Mouse (Mus musculus): ENCODE measurements around the gene Nfatc2. TPM values are rescaled to one million over a fixed set of nuclear protein-coding genes. Genes with fewer than 3 reads are reported as not detected.
A peak's percentile ranks its signal among the peaks of the same experiment; 100 is the strongest.

Nfatc2 gene
- polyA plus RNA-seq, 1 experiment from 2014 or later, result 1.8 TPM

DNA sequence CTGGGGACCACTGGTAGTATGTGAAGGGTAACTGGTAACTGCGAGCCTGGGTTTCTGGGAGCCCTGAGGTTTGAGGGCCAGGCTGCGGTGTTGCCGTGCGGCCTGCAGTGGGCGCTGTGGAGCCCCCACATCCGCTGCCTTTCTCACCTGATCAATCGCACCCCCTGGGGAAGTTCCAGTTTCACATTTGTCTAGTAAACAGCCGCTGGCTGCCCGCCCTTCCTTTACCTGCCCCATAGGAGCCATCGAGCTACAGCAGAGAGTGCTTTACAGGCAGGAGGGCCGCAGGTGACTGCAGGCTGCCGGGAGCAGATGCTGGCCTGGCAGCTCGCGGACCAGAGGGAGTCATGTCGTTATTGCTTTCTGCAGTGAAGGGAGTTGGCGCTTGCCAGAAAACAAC is 128.6 kb downstream of the Nfatc2 start:
- Histone ChIP-seq H3K27ac (no peak overlapping the region), H3K4me2 (peak overlapping the region; percentile 44), H3K4me1 (no peaks in the 10 kb centered on the region), H3K9ac (peak overlapping the region; percentile 8), H3K36me3 (no peaks in the 10 kb centered on the region), H3K27me3 (peaks cover 48% of the 10 kb centered on the region), H3K9me3 (no peaks in the 10 kb centered on the region), H3K4me3 (peak overlapping the region; percentile 29)
- no peak for ATAC-seq (ENCODE audit: borderline replicate concordance, extremely low read depth, low FRiP score, low TSS enrichment)
- WGBS, result 5% methylated on average over 16 of the region's 16 CpGs

DNA sequence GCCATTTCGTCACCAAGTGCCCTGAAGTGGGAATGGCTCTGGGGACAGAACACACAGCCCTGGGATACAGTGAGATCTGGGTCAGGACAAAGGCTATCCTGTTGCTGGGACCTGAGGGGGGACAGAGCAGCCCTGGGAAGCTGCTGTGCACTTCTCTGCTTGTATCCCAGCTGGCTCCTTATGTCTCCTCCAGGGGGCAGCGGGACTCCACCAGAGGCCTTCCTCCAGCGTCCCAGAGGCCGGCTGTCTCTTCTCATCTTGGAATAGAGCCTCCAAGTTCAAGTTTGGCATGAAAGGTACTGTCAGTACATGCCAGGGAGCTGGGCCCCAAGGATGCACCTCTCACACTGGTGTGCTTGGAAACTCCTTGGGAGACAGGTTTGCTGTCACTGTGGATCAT is 132.4 kb downstream of the Nfatc2 start:
- Histone ChIP-seq H3K27me3 (peaks cover 26% of the 10 kb centered on the region), H3K4me1 (no peaks in the 10 kb centered on the region), H3K27ac (no peak overlapping the region), H3K4me3 (no peak overlapping the region), H3K4me2 (no peak overlapping the region), H3K36me3 (no peaks in the 10 kb centered on the region), H3K9ac (no peak overlapping the region), H3K9me3 (no peaks in the 10 kb centered on the region)
- 4% methylated on average over 4 of the region's 4 CpGs for WGBS
- no peak; the same call in 1 of the 2 replicates for ATAC-seq (ENCODE audit: borderline replicate concordance, extremely low read depth, low FRiP score, low TSS enrichment)

DNA sequence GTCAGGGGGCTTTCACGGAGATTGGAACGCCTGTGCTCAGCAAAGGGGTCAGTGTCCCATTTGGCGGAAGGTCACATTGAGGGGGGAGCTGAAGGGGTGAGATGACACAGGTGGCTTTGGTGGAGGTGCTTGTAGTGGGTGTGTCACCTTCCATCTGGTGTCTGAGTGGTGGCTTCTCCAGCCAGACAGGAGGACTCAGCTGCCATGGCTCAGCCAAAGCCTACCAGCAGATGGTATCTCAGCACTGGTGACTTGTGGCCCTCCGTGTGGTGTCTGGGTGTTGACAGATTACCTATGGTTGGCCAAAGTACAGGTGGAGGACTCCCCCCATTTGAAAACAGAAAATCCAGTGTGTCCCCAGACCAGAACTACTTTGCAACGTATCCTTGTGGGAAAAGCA is 134.3 kb downstream of the Nfatc2 start:
- ATAC-seq (ENCODE audit: borderline replicate concordance, extremely low read depth, low FRiP score, low TSS enrichment), result no peak
- H3K27me3 ChIP-seq, result peaks cover 13% of the 10 kb centered on the region
- H3K4me1 ChIP-seq, result no peaks in the 10 kb centered on the region

DNA sequence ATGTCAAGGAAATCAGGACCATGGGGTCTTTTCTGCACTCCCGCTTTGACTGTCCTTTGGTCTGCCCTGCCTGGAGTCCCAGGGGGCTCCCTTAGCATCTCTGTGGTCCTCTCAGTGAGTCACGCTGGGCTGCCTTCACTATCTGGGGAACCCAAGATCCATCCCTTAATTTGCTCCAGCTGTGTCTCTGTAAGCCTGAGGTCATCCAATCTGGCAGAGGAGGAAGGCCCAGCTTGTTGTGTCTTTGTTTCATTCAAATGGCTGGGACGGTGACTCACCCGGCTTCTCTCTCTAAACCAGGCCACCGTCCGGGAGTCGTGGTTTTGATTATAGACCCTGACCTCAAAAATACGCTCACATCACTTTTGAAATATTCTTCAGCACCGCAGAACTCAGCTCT is 135.4 kb downstream of the Nfatc2 start:
- H3K4me3 ChIP-seq, result no peak overlapping the region
- no peaks in the 10 kb centered on the region for H3K4me1 ChIP-seq
- peaks cover 6% of the 10 kb centered on the region; the same call in 1 of the 2 replicates for H3K27me3 ChIP-seq
- ATAC-seq (ENCODE audit: borderline replicate concordance, extremely low read depth, low FRiP score, low TSS enrichment), result no peak
- H3K9ac ChIP-seq, result no peak overlapping the region
- WGBS, result 66% methylated on average over 9 of the region's 9 CpGs
- H3K9me3 ChIP-seq, result no peaks in the 10 kb centered on the region
- no peaks in the 10 kb centered on the region for H3K36me3 ChIP-seq
- no peak overlapping the region for H3K4me2 ChIP-seq
- H3K27ac ChIP-seq, result no peak overlapping the region

More for the DNA sequence above, 134.3 kb downstream of the Nfatc2 start:
- no peak overlapping the region for H3K27ac ChIP-seq
- H3K4me3 ChIP-seq, result no peak overlapping the region
- H3K9ac ChIP-seq, result no peak overlapping the region
- no peaks in the 10 kb centered on the region for H3K9me3 ChIP-seq
- WGBS, result 74% methylated on average over 5 of the region's 5 CpGs
- H3K4me2 ChIP-seq, result no peak overlapping the region
- no peaks in the 10 kb centered on the region for H3K36me3 ChIP-seq

DNA sequence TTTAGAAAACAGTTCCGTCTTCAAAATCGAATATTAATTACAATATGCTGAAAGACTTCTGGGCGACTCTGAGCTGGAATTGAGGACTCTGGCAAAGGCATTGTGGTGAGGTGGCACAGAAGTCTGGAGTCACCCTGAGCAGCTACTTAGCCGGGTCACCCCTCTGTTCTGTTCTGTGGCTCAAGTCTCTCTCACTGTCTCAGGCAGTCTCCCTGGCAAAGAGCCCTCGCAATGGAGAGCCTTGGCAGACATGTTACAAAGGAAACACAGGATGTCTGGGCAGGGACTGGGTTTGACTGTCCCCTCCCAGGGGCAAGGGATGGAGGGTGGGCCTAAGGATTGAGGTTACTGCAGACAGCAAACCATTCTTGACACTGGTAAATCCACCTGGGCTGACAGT is 135.8 kb downstream of the Nfatc2 start:
- no peak for ATAC-seq (ENCODE audit: borderline replicate concordance, extremely low read depth, low FRiP score, low TSS enrichment)
- H3K9me3 ChIP-seq, result no peaks in the 10 kb centered on the region
- H3K9ac ChIP-seq, result no peak overlapping the region
- peaks cover 6% of the 10 kb centered on the region; the same call in 1 of the 2 replicates for H3K27me3 ChIP-seq
- no peak overlapping the region for H3K4me3 ChIP-seq
- no peak overlapping the region for H3K4me2 ChIP-seq
- H3K4me1 ChIP-seq, result no peaks in the 10 kb centered on the region
- 69% methylated on average over 5 of the region's 5 CpGs for WGBS
- H3K36me3 ChIP-seq, result no peaks in the 10 kb centered on the region
- no peak overlapping the region for H3K27ac ChIP-seq

DNA sequence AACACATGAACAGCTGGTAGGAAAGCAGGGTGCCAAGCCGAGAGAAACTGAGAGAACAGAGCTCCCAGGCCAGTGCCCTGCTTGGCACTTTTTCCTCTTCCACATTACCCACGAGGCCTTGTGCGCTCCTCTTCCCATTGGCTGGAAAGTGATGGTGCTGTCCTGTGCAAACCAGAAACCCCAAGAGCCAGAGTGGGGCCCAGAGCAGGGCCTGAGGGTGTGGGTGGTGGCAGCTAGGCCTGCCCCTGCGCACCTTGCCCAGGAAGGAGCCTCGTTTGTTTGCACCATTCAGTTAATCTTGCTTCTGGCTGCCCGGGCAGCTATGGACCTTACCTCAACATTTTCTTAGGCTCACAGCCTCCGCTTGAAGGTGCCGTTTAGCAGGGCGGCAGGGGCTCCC is 139.6 kb downstream of the Nfatc2 start:
- WGBS, result 69% methylated on average over 9 of the region's 9 CpGs
- H3K9ac ChIP-seq, result no peak overlapping the region
- no peak overlapping the region for H3K4me2 ChIP-seq
- H3K4me1 ChIP-seq, result no peaks in the 10 kb centered on the region
- H3K4me3 ChIP-seq, result no peak overlapping the region
- no peak overlapping the region for H3K27ac ChIP-seq
- ATAC-seq (ENCODE audit: borderline replicate concordance, extremely low read depth, low FRiP score, low TSS enrichment), result no peak
- H3K36me3 ChIP-seq, result no peaks in the 10 kb centered on the region
- H3K9me3 ChIP-seq, result no peaks in the 10 kb centered on the region
- no peaks in the 10 kb centered on the region for H3K27me3 ChIP-seq

DNA sequence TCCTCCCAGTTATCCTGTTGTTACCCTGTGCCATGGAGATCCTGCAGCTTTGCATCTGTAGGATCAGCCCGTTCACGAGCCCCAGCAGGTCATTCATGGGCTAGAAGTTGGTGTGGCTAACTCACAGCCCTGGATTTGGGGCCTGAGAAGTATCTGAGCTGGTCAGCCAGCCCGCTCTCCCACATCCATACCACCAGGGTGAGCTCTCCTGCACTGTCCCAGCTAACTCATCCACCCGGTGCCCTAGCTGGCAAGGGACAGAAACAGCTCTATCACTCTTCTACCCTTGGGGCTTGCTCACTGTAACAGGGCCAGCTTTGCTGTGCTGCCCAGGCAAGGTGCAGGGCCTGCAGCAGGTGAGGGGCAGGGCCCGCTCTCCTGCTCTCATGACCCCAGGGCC is 141.8 kb downstream of the Nfatc2 start:
- H3K9me3 ChIP-seq, result no peaks in the 10 kb centered on the region
- no peak overlapping the region for H3K9ac ChIP-seq
- no peaks in the 10 kb centered on the region for H3K27me3 ChIP-seq
- H3K36me3 ChIP-seq, result no peaks in the 10 kb centered on the region
- 66% methylated on average over 5 of the region's 5 CpGs for WGBS
- no peak overlapping the region for H3K4me3 ChIP-seq
- ATAC-seq (ENCODE audit: borderline replicate concordance, extremely low read depth, low FRiP score, low TSS enrichment), result no peak
- H3K27ac ChIP-seq, result no peak overlapping the region
- no peaks in the 10 kb centered on the region for H3K4me1 ChIP-seq
- H3K4me2 ChIP-seq, result no peak overlapping the region

DNA sequence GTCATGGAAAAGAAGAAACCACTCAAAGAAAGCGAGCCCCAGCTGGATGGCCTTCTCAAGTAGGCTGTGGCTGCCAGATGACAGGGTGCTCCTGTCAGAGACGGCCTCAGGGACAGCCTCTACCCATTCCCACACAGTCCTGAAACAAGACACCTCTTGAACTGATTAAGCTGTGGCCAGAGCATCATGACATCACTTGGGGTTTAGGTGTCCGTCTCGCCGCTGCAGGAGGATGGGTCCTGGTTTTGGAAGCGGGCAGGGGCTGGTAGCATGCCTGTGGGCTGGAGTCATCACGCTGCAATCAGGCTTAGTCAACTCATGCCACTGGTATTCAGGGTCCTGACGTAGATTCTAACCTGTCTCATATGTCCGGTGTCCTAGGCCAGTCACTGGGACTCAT is 142.9 kb downstream of the Nfatc2 start:
- Histone ChIP-seq H3K27me3 (no peaks in the 10 kb centered on the region), H3K4me1 (no peaks in the 10 kb centered on the region), H3K9ac (no peak overlapping the region), H3K36me3 (no peaks in the 10 kb centered on the region), H3K4me3 (no peak overlapping the region), H3K27ac (no peak overlapping the region), H3K9me3 (no peaks in the 10 kb centered on the region), H3K4me2 (no peak overlapping the region)
- WGBS, result 57% methylated on average over 9 of the region's 9 CpGs
- ATAC-seq (ENCODE audit: borderline replicate concordance, extremely low read depth, low FRiP score, low TSS enrichment), result 0 out of 2 replicates have a peak, but pooled peaks have one; percentile 16

DNA sequence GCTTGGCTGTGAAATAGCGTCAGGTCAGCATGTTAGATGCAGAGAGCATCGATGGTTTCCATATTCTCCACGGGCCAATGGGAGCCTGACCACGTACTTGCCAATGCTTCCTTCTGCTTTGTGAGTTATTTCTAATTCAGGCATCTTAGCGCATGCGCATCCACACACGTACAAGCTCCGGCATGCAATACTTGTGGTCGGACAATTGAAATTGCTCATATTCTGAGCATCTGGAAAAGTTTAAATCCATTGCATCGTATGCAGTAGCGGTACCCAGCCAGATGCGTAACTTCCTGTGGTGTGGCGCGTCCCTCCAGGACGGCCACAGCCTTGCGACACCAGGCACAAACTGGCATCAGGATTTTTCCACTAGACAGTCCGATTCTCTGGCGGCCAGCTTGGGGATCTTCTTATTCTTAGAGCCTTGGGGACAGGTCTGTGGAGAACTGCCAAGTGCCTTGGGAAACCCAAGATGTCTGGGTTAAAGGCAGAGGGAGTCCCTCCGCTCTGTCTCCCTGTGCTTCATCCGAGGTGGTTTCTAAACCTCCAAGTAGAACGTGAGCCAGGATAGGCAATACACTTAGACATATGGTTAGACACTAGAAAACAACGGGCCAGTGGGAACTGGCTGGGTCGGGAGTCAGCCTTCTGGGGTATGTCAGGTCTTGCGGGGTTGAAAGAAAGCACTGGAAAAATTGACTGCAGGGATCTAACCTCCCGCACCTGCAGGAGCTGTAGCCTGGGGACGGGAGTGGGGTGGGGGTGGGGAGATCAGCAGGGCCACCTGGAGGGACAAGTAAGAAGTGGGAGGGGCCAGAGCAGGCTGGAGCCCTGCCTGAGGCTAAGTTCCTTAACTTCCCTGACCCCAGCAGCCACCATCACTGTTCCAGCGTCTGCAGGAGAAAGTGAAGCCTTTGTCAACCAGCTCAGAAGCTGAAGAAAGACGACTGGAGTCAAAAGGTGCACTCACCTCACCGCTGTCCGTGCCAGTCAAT is 149.4 kb downstream of the Nfatc2 start:
- no peak for ATAC-seq (ENCODE audit: borderline replicate concordance, extremely low read depth, low FRiP score, low TSS enrichment)
- Histone ChIP-seq H3K27ac (no peak overlapping the region), H3K27me3 (no peaks in the 10 kb centered on the region), H3K36me3 (no peaks in the 10 kb centered on the region), H3K9ac (no peak overlapping the region), H3K4me1 (peaks cover 12% of the 10 kb centered on the region), H3K4me2 (no peak overlapping the region), H3K4me3 (no peak overlapping the region), H3K9me3 (no peaks in the 10 kb centered on the region)
- 56% methylated on average over 30 of the region's 30 CpGs for whole genome bisulfite sequencing

DNA sequence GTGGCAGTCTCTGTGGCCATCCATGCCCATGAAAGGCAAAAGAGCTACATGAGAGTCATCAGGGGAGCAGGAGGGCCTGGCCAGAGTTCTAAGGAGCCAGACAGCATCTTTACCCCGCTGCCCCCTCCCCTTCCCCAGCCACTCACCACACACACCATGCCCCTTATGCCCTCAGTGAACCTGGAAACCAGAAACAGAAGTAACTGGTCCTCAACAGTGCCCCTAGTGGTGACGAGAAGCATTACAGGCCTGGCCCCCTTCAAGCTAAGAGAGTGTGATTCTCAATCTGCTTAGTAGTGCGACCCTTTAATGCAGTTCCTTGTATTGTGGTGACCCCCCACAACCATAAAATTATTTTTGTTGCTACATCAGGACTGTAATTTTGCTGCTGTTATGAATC is 150.5 kb downstream of the Nfatc2 start:
- no peak overlapping the region for H3K4me2 ChIP-seq
- no peak overlapping the region for H3K27ac ChIP-seq
- peaks cover 12% of the 10 kb centered on the region for H3K4me1 ChIP-seq
- no peaks in the 10 kb centered on the region for H3K27me3 ChIP-seq
- 12% methylated on average over 3 of the region's 3 CpGs for WGBS
- ATAC-seq (ENCODE audit: borderline replicate concordance, extremely low read depth, low FRiP score, low TSS enrichment), result no peak
- H3K36me3 ChIP-seq, result no peaks in the 10 kb centered on the region
- H3K4me3 ChIP-seq, result no peak overlapping the region
- H3K9me3 ChIP-seq, result no peaks in the 10 kb centered on the region
- H3K9ac ChIP-seq, result no peak overlapping the region

DNA sequence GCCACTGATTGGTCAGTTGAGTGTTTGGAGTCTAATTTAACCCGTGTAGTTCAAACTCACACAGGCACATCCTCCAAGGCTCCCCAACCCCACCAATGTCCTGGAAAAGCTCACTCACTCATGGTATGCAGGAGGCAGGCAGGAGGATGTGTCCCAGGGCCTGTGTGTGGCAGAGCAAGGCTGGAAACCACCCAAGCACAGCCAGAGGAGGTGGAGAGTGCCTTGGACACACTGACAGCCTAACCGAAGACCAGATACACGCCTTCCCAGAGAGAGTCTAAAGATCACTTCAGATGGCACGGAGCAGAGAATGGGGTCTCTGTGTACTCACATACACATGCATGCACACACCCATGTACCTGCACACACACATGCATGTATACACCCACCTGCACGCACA is 153.4 kb downstream of the Nfatc2 start:
- H3K27me3 ChIP-seq, result peaks cover 7% of the 10 kb centered on the region; the same call in 1 of the 2 replicates
- H3K27ac ChIP-seq, result no peak overlapping the region
- ATAC-seq (ENCODE audit: borderline replicate concordance, extremely low read depth, low FRiP score, low TSS enrichment), result peak; percentile 9; the same call in 1 of the 2 replicates
- peaks cover 12% of the 10 kb centered on the region for H3K4me1 ChIP-seq
- WGBS, result 46% methylated on average over 5 of the region's 5 CpGs
- no peak overlapping the region for H3K4me2 ChIP-seq
- no peaks in the 10 kb centered on the region for H3K9me3 ChIP-seq
- no peak overlapping the region for H3K9ac ChIP-seq
- H3K36me3 ChIP-seq, result no peaks in the 10 kb centered on the region
- H3K4me3 ChIP-seq, result no peak overlapping the region

DNA sequence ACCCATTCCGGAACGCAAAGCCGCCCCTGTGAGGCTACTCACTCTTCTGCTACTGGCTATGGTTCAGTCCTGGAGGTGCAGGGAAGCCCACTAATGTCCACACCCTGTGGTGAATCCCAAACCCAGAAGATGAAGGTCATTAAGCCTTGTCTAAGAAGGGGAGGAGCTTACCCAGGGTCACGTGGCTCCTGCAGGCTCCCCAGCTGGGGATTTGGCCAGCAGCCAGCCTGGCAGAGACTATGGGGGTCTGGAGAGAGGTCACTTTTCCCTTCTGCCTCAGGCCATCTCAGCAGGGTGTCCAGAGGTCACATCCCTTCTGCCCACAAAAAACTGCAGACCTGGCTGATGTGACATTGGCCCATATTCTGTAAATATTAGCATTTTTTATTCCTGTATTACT is 153.9 kb downstream of the Nfatc2 start:
- H3K9me3 ChIP-seq, result no peaks in the 10 kb centered on the region
- 0 out of 2 replicates have a peak, but pooled peaks have one; percentile 24 for ATAC-seq (ENCODE audit: borderline replicate concordance, extremely low read depth, low FRiP score, low TSS enrichment)
- H3K27ac ChIP-seq, result no peak overlapping the region
- H3K36me3 ChIP-seq, result no peaks in the 10 kb centered on the region
- peaks cover 7% of the 10 kb centered on the region; the same call in 1 of the 2 replicates for H3K27me3 ChIP-seq
- H3K9ac ChIP-seq, result no peak overlapping the region
- peaks cover 12% of the 10 kb centered on the region for H3K4me1 ChIP-seq
- H3K4me3 ChIP-seq, result no peak overlapping the region
- WGBS, result 13% methylated on average over 4 of the region's 4 CpGs
- no peak overlapping the region for H3K4me2 ChIP-seq
